In genomic region chr2:30239777-30240176, GRCm38 (mm10) we compare ENCODE assay signal across 9 mouse cellular contexts. TPM values are rescaled to one million over a fixed set of nuclear protein-coding genes. Genes with fewer than 3 reads are reported as not detected.
DNase-seq lines count a peak whose midpoint lies in the region; ATAC-seq and TF ChIP-seq lines count a peak whose summit lies in the region.
"Had no signal": no experiment of that assay in that cellular context is flagged by ENCODE, and none has a peak within 500 bp of the region (broad histone marks: within the 10 kb centered on the region; RNA-seq: fewer than 3 reads in every experiment).

No protein-coding gene starts in this region.

- no peak for TF ChIP-seq CTCF in lung, adult 2 months (IDR thresholded peaks at IDR 0.05; ENCODE audit: insufficient read depth, low read length)

- 36% methylated on average over 4 of the region's 4 CpGs for WGBS in lung, adult 2 months
- 68% methylated on average over 4 of the region's 4 CpGs for WGBS in stomach, embryonic 16.5 days

- no peak overlapping the region for H3K9ac ChIP-seq in stomach, embryonic 16.5 days (ENCODE audit: low read length)

- H3K9me3 ChIP-seq in stomach, embryonic 16.5 days (replicated peaks; ENCODE audit: control insufficient read depth, low read length): no peaks in the 10 kb centered on the region

- TF ChIP-seq POLR2A in lung, adult 2 months (IDR thresholded peaks at IDR 0.05; ENCODE audit: borderline replicate concordance, extremely low read depth, low read depth, low read length): peak; percentile 80; the same call in 1 of the 2 replicates

- peaks cover 17% of the 10 kb centered on the region for H3K36me3 ChIP-seq in stomach, embryonic 16.5 days (ENCODE audit: control insufficient read depth, insufficient read depth, low read length)

- peak overlapping the region; percentile 83; the same call in 1 of the 2 replicates for H3K4me2 ChIP-seq in stomach, embryonic 16.5 days (ENCODE audit: low read depth, low read length)

- ATAC-seq in stomach, embryonic 16.5 days (ENCODE audit: insufficient read depth, low FRiP score): no peak
- no peak for ATAC-seq in frontal cortex, adult (ENCODE audit: low TSS enrichment)

- DNase-seq in cerebellum, adult 8-10 months: peak; percentile 20
- DNase-seq in cerebellum, adult 9-10 months: no peak
- peak; percentile 83 for DNase-seq in heart, adult 8-10 months (ENCODE audit: low spot score)
- peak; percentile 70 for DNase-seq in kidney, adult 18-20 months
- DNase-seq in lung, adult 2 months: no peak
- no peak for DNase-seq in left cerebral cortex, adult 9 months (ENCODE audit: low spot score in 2 of 2)

- H3K27ac ChIP-seq in stomach, embryonic 16.5 days (ENCODE audit: low read length): peak overlapping the region; percentile 86; the same call in 1 of the 2 replicates

- no peaks in the 10 kb centered on the region for H3K27me3 ChIP-seq in stomach, embryonic 16.5 days (ENCODE audit: control insufficient read depth, insufficient read depth, low read length)
- H3K27me3 ChIP-seq: CH12.LX had no signal

- H3K4me3 ChIP-seq in lung, adult 2 months (replicated peaks; ENCODE audit: extremely low read depth, low read depth, low read length): peak overlapping the region; percentile 1
- peak overlapping the region; percentile 84; the same call in 1 of the 2 replicates for H3K4me3 ChIP-seq in stomach, embryonic 16.5 days (replicated peaks; ENCODE audit: low read length)

- H3K4me1 ChIP-seq in lung, adult 2 months (ENCODE audit: control insufficient read depth, insufficient read depth, low read length): peaks cover 30% of the 10 kb centered on the region
- peaks cover 35% of the 10 kb centered on the region for H3K4me1 ChIP-seq in stomach, embryonic 16.5 days (ENCODE audit: control insufficient read depth, insufficient read depth, low read length)

RNA-seq across cellular contexts. Expression of gene Gm28035, which starts 0.6 kb away (rescaled TPM):
- total RNA-seq in heart, adult 8-10 months (2022): 1 to 10 TPM; 1.8 to 6.1 (median 3.6) TPM
- polyA plus RNA-seq in lung, adult 2 months (2012; rRNA removed): 11.6 and 18.8 TPM in 2 replicates
- 0.24 and 0.30 TPM in 2 replicates for polyA plus RNA-seq in stomach, embryonic 16.5 days (2015; fragmentation: Nextera tagmentation; extraction: Ambion mirVana)

RNA-seq across cellular contexts. Expression of gene Lrrc8a, which starts 2.3 kb away (rescaled TPM):
- 10 to 100 TPM; 50.2 to 66.4 (median 61.0) TPM for total RNA-seq in heart, adult 8-10 months (2022)
- 56.5 and 66.7 TPM in 2 replicates for polyA plus RNA-seq in lung, adult 2 months (2012; rRNA removed)
- polyA plus RNA-seq in stomach, embryonic 16.5 days (2015; fragmentation: Nextera tagmentation; extraction: Ambion mirVana): 34.0 and 40.1 TPM in 2 replicates

RNA-seq across cellular contexts. Expression of gene Phyhd1, which starts 26.2 kb away (rescaled TPM):
- total RNA-seq in heart, adult 8-10 months (2022): 100 to 1,000 TPM in 3 of 4 experiments, 10 to 100 TPM in 1; 97.7 to 135 (median 112) TPM
- 16.0 and 23.9 TPM in 2 replicates for polyA plus RNA-seq in lung, adult 2 months (2012; rRNA removed)
- 13.3 and 13.5 TPM in 2 replicates for polyA plus RNA-seq in stomach, embryonic 16.5 days (2015; fragmentation: Nextera tagmentation; extraction: Ambion mirVana)

RNA-seq across cellular contexts. Expression of gene Kyat1, which starts 34.1 kb away (rescaled TPM):
- total RNA-seq in heart, adult 8-10 months (2022): 10 to 100 TPM; 32.6 to 36.9 (median 34.7) TPM
- polyA plus RNA-seq in lung, adult 2 months (2012; rRNA removed): 23.5 and 51.9 TPM in 2 replicates
- 25.8 and 39.2 TPM in 2 replicates for polyA plus RNA-seq in stomach, embryonic 16.5 days (2015; fragmentation: Nextera tagmentation; extraction: Ambion mirVana)

RNA-seq across cellular contexts. Expression of gene Gm28038, which starts 41.1 kb away (rescaled TPM):
- 1 to 10 TPM in 2 of 4 experiments, not detected in 2; 1.3 to 3.7 TPM for total RNA-seq in heart, adult 8-10 months (2022)
- not detected in 2 replicates for polyA plus RNA-seq in lung, adult 2 months (2012; rRNA removed)
- polyA plus RNA-seq in stomach, embryonic 16.5 days (2015; fragmentation: Nextera tagmentation; extraction: Ambion mirVana): not detected in 2 replicates
- total RNA-seq: CH12.LX had no signal

Comparison
In these comparisons a context has a peak if more than half of its experiments do, and no peak if none do; other contexts are left out.
1. DNase-seq: peak in cerebellum, adult 8-10 months (single experiment), heart, adult 8-10 months (single experiment) and kidney, adult 18-20 months (single experiment); none in cerebellum, adult 9-10 months (single experiment), lung, adult 2 months (single experiment) and left cerebral cortex, adult 9 months (0 of 2).